Mouse (Mus musculus) liver, embryonic 14.5 days (tissue): ENCODE results near the gene Srpk2. TPM values are rescaled to one million over a fixed set of nuclear protein-coding genes. Genes with fewer than 3 reads are reported as not detected.

Source experiments
- ATAC-seq: fragments of 200-750 bp; cut with Nextera tagmentation; 2 replicates; pipeline ENCODE4 v1.8.0; 2017; ENCODE audit warnings: moderate number of reproducible peaks, mild to moderate bottlenecking, moderate library complexity; ENCODE audit not compliant: insufficient read depth
- DNase-seq, 3 experiments: peaks; one replicate each; pipeline ENCODE4 v3.0.0-alpha.2; 2012 to 2013; ENCODE audit warnings: low read depth in 3 of 3, low spot score in 3 of 3
- H3K27ac ChIP-seq: fragments of 300-500 bp; sonication (generic); 2 replicates; pipeline ENCODE4 v1.5.1; 2014; ENCODE audit warnings: moderate library complexity, mild to moderate bottlenecking, control low read depth, inconsistent platforms
- H3K27me3 ChIP-seq: fragments of 300-500 bp; sonication (generic); 2 replicates; pipeline ENCODE4 v1.6.1; 2014; ENCODE audit warnings: mild to moderate bottlenecking, low read length, moderate library complexity; ENCODE audit not compliant: control insufficient read depth, insufficient read depth
- H3K36me3 ChIP-seq: fragments of 300-500 bp; sonication (generic); replicated peaks from 2 replicates; pipeline ENCODE4 v1.6.1; 2014; ENCODE audit warnings: low read depth; ENCODE audit not compliant: control insufficient read depth, insufficient read depth
- H3K4me1 ChIP-seq, 2 experiments: fragments of 200-500 bp in 1 of 2; fragments of 300-500 bp in 1 of 2; sonication (generic) in 1 of 2; replicated peaks; 2 replicates each; pipeline ENCODE4 v1.6.1; 2012 to 2014; ENCODE audit warnings: antibody characterized with exemption in 1 of 2, inconsistent platforms in 1 of 2, low read length in 1 of 2; ENCODE audit not compliant: control insufficient read depth in 2 of 2, insufficient read depth in 2 of 2
- H3K4me2 ChIP-seq: fragments of 300-500 bp; sonication (generic); 2 replicates; pipeline ENCODE4 v1.6.1; 2014; ENCODE audit warnings: low read depth, mild to moderate bottlenecking, control low read depth, moderate library complexity
- H3K4me3 ChIP-seq, 2 experiments: fragments of 200-500 bp in 1 of 2; fragments of 300-500 bp in 1 of 2; sonication (generic) in 1 of 2; 2 replicates each; pipeline ENCODE4 v1.5.1; 2012 to 2014; ENCODE audit warnings: low read depth in 2 of 2, low read length in 2 of 2, mild to moderate bottlenecking in 2 of 2, control low read depth in 1 of 2, inconsistent platforms in 1 of 2, moderate library complexity in 1 of 2; ENCODE audit not compliant: insufficient read depth in 1 of 2
- H3K9ac ChIP-seq: fragments of 300-500 bp; sonication (generic); replicated peaks from 2 replicates; pipeline ENCODE4 v1.6.1; 2014; ENCODE audit warnings: mild to moderate bottlenecking, control low read depth, moderate library complexity
- H3K9me3 ChIP-seq: fragments of 300-500 bp; sonication (generic); 2 replicates; pipeline ENCODE4 v1.6.1; 2016; ENCODE audit warnings: low read length, mixed read lengths; ENCODE audit not compliant: control insufficient read depth
- CTCF ChIP-seq: IDR thresholded peaks from 2 replicates; pipeline ENCODE4 v1.5.1; 2016; ENCODE audit warnings: antibody characterized with exemption, low read depth, control low read depth
- EP300 ChIP-seq: IDR thresholded peaks from 2 replicates; pipeline ENCODE4 v1.6.1; 2016; ENCODE audit warnings: antibody characterized with exemption, low read depth
- WGBS: fragments of 180-500 bp; shearing (Covaris S2); extraction: QIAGEN DNeasy Blood & Tissue Kit; methylation state at CpG from one replicate; pipeline ENCODE4 v1.1.7; 2014; ENCODE audit not compliant: insufficient replicate concordance; 5-methylcytosine and 5-hydroxymethylcytosine counted together
- polyA plus RNA-seq, 2 experiments: library from polyadenylated mRNA; depleted of rRNA in 1 of 2; stranded (reverse) in 1 of 2; unstranded in 1 of 2; fragments of >200 nt; fragmentation: Nextera tagmentation in 1 of 2; extraction: Ambion mirVana in 1 of 2; gene quantifications; 2 replicates each; pipeline versions ENCODE4 v1.2.1 to v1.2.3; 2012 to 2014

Srpk2 gene
- polyA plus RNA-seq, 2 experiments, result 3.2 to 5.4 TPM

DNA sequence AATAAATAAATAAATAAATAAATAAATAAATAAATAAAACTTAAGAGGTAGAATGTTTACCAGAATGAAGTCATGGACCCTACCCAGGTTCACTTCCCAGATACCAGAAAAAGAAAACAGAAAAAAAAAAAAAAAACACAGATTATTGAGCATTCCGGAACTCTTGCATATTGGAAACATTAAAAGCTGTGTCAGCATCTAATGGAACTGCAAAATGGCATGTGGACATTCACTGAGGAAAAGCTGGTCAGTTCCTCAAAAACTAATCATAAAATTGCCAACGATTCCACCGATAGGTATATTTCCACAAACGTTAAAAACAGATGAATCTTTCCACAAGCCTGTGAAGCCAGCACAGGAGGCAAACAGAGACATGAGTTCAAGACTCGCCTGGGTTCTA is 6.5 kb downstream of the Srpk2 start:
- Histone ChIP-seq H3K9me3 (no peaks in the 10 kb centered on the region), H3K27me3 (peaks cover 25% of the 10 kb centered on the region), H3K27ac (no peak overlapping the region), H3K4me3 (no peak overlapping the region), H3K9ac (no peak overlapping the region), H3K36me3 (no peaks in the 10 kb centered on the region), H3K4me2 (no peak overlapping the region), H3K4me1 (no peaks in the 10 kb centered on the region)
- 64% methylated on average over 5 of the region's 5 CpGs for WGBS
- TF ChIP-seq EP300 (no peak), CTCF (no peak)
- ATAC-seq (no peak), DNase-seq (no peak)

DNA sequence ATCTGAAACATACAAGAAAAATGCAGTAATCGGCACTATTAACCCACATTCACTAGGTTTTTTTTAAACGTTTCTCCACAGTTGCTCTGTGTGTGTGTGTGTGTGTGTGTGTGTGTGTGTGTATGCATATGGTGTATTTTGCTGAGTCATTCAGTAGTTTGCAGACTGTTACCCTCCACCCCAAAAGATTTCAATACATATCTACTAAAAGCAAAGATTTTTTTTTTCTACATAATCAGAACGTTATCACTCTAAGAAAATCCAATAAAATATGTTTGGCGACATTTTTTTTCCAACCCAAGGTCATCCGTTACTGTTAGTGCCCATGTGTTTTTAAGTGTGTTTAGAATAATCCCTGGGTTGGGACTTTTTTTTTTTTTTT is 7.4 kb downstream of the Srpk2 start:
- Histone ChIP-seq H3K9ac (no peak overlapping the region), H3K4me2 (no peak overlapping the region), H3K4me1 (no peaks in the 10 kb centered on the region), H3K9me3 (no peaks in the 10 kb centered on the region), H3K27me3 (peaks cover 25% of the 10 kb centered on the region), H3K4me3 (no peak overlapping the region), H3K36me3 (no peaks in the 10 kb centered on the region), H3K27ac (no peak overlapping the region)
- 53% methylated on average over 5 of the region's 5 CpGs for WGBS
- DNase-seq (no peak), ATAC-seq (no peak)
- TF ChIP-seq CTCF (no peak), EP300 (no peak)

DNA sequence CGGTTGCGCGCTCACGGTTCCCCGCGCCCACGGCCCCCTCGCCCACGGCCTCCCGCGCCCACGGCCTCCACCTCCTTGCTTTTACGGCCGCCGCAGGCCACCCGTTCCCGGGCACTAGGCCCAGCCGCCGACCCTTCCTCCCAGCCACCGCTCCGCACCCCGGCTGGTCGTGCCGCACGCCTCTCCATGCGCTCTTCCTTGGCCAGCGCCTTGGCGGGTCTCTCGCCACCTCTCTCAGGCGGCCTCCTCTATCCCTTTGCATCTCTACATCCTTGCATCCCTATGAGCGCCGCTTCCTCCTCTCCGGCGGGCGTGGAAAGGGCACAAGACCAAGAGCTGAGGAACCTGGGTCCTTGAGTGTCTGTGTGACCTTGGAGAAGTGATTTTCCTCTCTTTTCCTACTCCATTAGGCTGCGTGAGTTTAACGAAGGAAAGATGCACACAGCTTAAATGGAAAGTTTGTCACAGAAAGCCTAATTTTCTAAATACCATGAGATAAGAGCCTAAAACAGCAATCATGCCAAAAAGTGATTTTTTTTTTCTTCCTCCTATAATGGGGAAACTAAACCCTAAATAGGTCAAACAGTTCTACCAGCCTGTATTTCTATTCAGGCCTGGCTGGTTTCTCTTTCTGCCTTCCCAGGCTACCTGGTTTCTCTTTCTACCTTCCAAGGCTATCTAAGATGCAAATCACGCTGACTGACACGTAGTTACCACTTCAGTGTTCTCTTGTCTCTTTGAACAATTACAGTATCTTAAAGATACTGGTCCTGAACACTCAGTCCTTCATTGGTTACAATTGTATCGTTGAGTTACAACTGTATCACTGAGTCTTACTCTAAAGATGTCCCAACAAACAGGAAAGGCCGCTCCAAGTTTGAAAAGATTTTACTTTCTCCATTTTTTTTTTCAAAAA is 8.0 kb downstream of the Srpk2 start:
- Histone ChIP-seq H3K9me3 (no peaks in the 10 kb centered on the region), H3K36me3 (no peaks in the 10 kb centered on the region), H3K4me3 (peak overlapping the region; percentile 39 to 72), H3K9ac (no peak overlapping the region), H3K4me2 (peak overlapping the region; percentile 66), H3K4me1 (no peaks in the 10 kb centered on the region), H3K27me3 (peaks cover 25% of the 10 kb centered on the region), H3K27ac (no peak overlapping the region)
- ATAC-seq, result no peak
- 9% methylated on average over 41 of the region's 41 CpGs for whole genome bisulfite sequencing
- DNase-seq, result no peak
- TF ChIP-seq CTCF (no peak), EP300 (no peak)

GRCm38 (mm10) chr5:23675499-23676155 is 8.8 kb downstream of the Srpk2 start:
- peak overlapping the region; percentile 66 for H3K4me2 ChIP-seq
- no peaks in the 10 kb centered on the region for H3K9me3 ChIP-seq
- DNase-seq (no peak), ATAC-seq (peak; percentile 70; the same call in 1 of the 2 replicates)
- H3K36me3 ChIP-seq, result no peaks in the 10 kb centered on the region
- no peak overlapping the region for H3K27ac ChIP-seq
- no peaks in the 10 kb centered on the region for H3K4me1 ChIP-seq
- TF ChIP-seq EP300, result no peak
- TF ChIP-seq CTCF, result no peak
- peak overlapping the region; percentile 61 to 72 for H3K4me3 ChIP-seq
- H3K27me3 ChIP-seq, result peaks cover 25% of the 10 kb centered on the region
- under 1% methylated on average over 80 of the region's 95 CpGs for WGBS
- peak overlapping the region; percentile 24 for H3K9ac ChIP-seq
